Mouse (Mus musculus): ENCODE data around the gene Snf8. TPM values are rescaled to one million over a fixed set of nuclear protein-coding genes. Genes with fewer than 3 reads are reported as not detected.

The Snf8 gene
- polyA plus RNA-seq, 1 experiment from 2014 or later: 57.3 TPM

- Histone ChIP-seq H3K36me3 (replicated peaks; ENCODE audit: control insufficient read depth, insufficient read depth) (peaks cover 7% of the 10 kb centered on the region), H3K9ac (peak overlapping the region; percentile 39; the same call in 1 of the 2 replicates), H3K4me2 (replicated peaks) (peak overlapping the region; percentile 51), H3K9me3 (ENCODE audit: control insufficient read depth, low read length) (no peaks in the 10 kb centered on the region), H3K4me1 (replicated peaks; ENCODE audit: control insufficient read depth, insufficient read depth, low read length) (peaks cover 13% of the 10 kb centered on the region), H3K4me3 (replicated peaks; ENCODE audit: low read length) (peak overlapping the region; percentile 19), H3K27me3 (ENCODE audit: control insufficient read depth, insufficient read depth, low read length) (no peaks in the 10 kb centered on the region), H3K27ac (peak overlapping the region; percentile 80)
- ATAC-seq (ENCODE audit: low FRiP score): no peak
- no peak for DNase-seq (ENCODE audit: low spot score)
- WGBS: 71% methylated on average over 13 of the region's 13 CpGs
Measured at GRCm38 (mm10) chr11:96076221-96077105, 41.8 kb downstream of the Snf8 start.

GRCm38 (mm10) chr11:96080736-96081135 is 46.1 kb downstream of the Snf8 start:
- ATAC-seq (ENCODE audit: low FRiP score) (no peak), DNase-seq (ENCODE audit: low spot score) (no peak)
- Histone ChIP-seq H3K27me3 (ENCODE audit: control insufficient read depth, insufficient read depth, low read length) (no peaks in the 10 kb centered on the region), H3K27ac (no peak overlapping the region), H3K36me3 (replicated peaks; ENCODE audit: control insufficient read depth, insufficient read depth) (no peaks in the 10 kb centered on the region), H3K9me3 (ENCODE audit: control insufficient read depth, low read length) (no peaks in the 10 kb centered on the region), H3K4me1 (replicated peaks; ENCODE audit: control insufficient read depth, insufficient read depth, low read length) (no peaks in the 10 kb centered on the region), H3K4me3 (replicated peaks; ENCODE audit: low read length) (no peak overlapping the region), H3K4me2 (replicated peaks) (no peak overlapping the region), H3K9ac (no peak overlapping the region)
- 82% methylated on average over 5 of the region's 5 CpGs for WGBS

GRCm38 (mm10) chr11:96082682-96083081 is 48.0 kb downstream of the Snf8 start:
- Histone ChIP-seq H3K27me3 (ENCODE audit: control insufficient read depth, insufficient read depth, low read length) (no peaks in the 10 kb centered on the region), H3K4me1 (replicated peaks; ENCODE audit: control insufficient read depth, insufficient read depth, low read length) (no peaks in the 10 kb centered on the region), H3K9me3 (ENCODE audit: control insufficient read depth, low read length) (no peaks in the 10 kb centered on the region), H3K4me2 (replicated peaks) (no peak overlapping the region), H3K9ac (no peak overlapping the region), H3K36me3 (replicated peaks; ENCODE audit: control insufficient read depth, insufficient read depth) (no peaks in the 10 kb centered on the region), H3K4me3 (replicated peaks; ENCODE audit: low read length) (no peak overlapping the region), H3K27ac (no peak overlapping the region)
- DNase-seq (ENCODE audit: low spot score): no peak
- 78% methylated on average over 3 of the region's 3 CpGs for WGBS
- no peak for ATAC-seq (ENCODE audit: low FRiP score)

DNA sequence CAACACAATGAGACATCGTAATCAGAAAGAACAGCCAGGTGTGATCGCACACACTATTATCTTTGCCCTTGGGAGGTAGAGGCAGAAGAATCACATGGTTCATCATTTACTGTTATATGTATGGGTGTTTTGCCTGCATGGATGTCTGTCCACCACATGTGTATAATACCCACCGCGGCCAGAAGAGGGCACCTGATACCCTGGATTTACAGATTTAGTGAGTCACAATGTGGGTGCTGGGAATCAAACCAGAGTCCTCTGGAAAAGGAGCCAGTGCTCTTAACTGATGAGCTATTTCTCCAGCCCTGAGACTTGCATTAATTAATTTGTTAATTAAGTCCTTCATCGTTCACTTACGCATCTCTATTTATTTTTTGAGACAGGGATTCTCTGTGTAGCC is 53.3 kb downstream of the Snf8 start:
- Histone ChIP-seq H3K27ac (no peak overlapping the region), H3K4me3 (replicated peaks; ENCODE audit: low read length) (no peak overlapping the region), H3K4me1 (replicated peaks; ENCODE audit: control insufficient read depth, insufficient read depth, low read length) (no peaks in the 10 kb centered on the region), H3K9me3 (ENCODE audit: control insufficient read depth, low read length) (no peaks in the 10 kb centered on the region), H3K4me2 (replicated peaks) (no peak overlapping the region), H3K9ac (no peak overlapping the region), H3K27me3 (ENCODE audit: control insufficient read depth, insufficient read depth, low read length) (no peaks in the 10 kb centered on the region), H3K36me3 (replicated peaks; ENCODE audit: control insufficient read depth, insufficient read depth) (no peaks in the 10 kb centered on the region)
- no peak for DNase-seq (ENCODE audit: low spot score)
- 93% methylated on average over 6 of the region's 6 CpGs for WGBS
- ATAC-seq (ENCODE audit: low FRiP score): no peak

DNA sequence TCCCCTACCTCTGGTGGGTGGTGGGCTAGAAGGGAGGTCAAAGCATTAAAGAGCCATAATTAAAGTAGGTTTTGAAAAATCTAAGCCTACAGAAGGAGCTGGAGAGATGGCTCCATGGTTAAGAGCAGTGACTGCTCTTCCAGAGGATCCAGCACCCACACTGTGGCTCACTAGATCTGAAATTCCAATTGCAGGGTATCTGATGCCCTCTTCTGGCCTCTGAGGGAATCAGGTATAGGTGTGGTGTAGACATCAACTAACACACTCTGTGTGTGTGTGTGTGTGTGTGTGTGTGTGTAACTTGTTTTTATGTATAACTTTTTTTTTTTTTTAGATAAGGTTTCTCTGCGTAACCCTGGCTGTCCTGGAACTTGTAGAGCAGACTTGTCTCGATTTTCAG is 56.4 kb downstream of the Snf8 start:
- 63% methylated on average over 2 of the region's 2 CpGs for WGBS
- Histone ChIP-seq H3K4me1 (replicated peaks; ENCODE audit: control insufficient read depth, insufficient read depth, low read length) (no peaks in the 10 kb centered on the region), H3K27ac (no peak overlapping the region), H3K27me3 (ENCODE audit: control insufficient read depth, insufficient read depth, low read length) (no peaks in the 10 kb centered on the region), H3K36me3 (replicated peaks; ENCODE audit: control insufficient read depth, insufficient read depth) (no peaks in the 10 kb centered on the region), H3K4me3 (replicated peaks; ENCODE audit: low read length) (no peak overlapping the region), H3K9ac (no peak overlapping the region), H3K9me3 (ENCODE audit: control insufficient read depth, low read length) (no peaks in the 10 kb centered on the region), H3K4me2 (replicated peaks) (no peak overlapping the region)
- ATAC-seq (ENCODE audit: low FRiP score) (no peak), DNase-seq (ENCODE audit: low spot score) (no peak)

DNA sequence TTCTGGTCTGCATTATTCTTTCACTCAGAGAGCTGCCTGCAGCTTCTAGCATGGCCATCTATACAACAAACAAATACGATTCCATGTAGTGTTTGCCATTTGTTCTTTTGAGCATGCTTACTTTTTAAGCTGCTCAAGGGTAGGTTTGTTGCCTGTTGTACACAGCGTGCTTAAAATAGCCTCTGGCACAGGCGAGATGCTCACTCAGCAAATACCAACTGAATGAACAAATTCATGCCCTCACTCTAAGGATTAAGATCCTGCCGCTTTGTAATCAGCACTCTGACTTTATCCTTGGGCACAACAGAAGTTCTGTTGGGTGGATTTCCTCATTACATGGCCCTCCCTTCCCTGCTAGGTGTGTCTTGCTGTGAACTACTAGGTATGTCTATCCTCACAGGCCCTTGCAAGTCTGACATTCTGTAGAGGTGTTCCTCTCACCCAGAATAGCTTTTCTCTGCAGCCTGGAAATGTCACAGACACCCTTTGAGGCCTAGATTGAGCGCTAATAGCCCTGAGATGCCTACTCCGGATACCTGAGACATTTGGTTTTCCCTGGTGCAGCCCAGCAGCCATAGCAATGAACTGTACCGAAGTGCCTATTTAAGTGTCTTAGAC is 58.1 kb downstream of the Snf8 start:
- H3K27ac ChIP-seq: no peak overlapping the region
- no peaks in the 10 kb centered on the region for H3K27me3 ChIP-seq (ENCODE audit: control insufficient read depth, insufficient read depth, low read length)
- no peaks in the 10 kb centered on the region for H3K4me1 ChIP-seq (replicated peaks; ENCODE audit: control insufficient read depth, insufficient read depth, low read length)
- no peak overlapping the region for H3K4me2 ChIP-seq (replicated peaks)
- no peaks in the 10 kb centered on the region for H3K9me3 ChIP-seq (ENCODE audit: control insufficient read depth, low read length)
- DNase-seq (ENCODE audit: low spot score) (no peak), ATAC-seq (ENCODE audit: low FRiP score) (no peak)
- no peak overlapping the region for H3K4me3 ChIP-seq (replicated peaks; ENCODE audit: low read length)
- H3K36me3 ChIP-seq (replicated peaks; ENCODE audit: control insufficient read depth, insufficient read depth): no peaks in the 10 kb centered on the region
- 47% methylated on average over 7 of the region's 7 CpGs for WGBS
- H3K9ac ChIP-seq: no peak overlapping the region

DNA sequence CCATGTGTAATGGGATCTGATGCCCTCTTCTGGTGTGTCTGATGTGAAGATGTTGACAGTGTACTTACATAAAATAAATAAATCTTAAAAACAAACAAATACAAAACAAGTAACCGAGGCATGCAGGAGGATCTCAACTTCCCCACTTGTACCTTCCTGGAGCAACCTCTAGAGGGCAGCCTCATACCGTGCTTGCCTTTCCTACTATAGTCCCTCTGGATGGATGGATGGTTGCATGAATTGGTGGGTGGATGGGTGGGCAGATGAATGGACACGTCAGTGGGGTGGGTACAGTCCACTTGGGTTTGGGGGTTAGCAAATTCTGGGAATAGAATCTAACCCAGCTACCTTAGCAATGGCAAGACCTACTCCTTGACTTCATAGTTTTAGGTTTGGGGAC is 58.7 kb downstream of the Snf8 start:
- Histone ChIP-seq H3K9me3 (ENCODE audit: control insufficient read depth, low read length) (no peaks in the 10 kb centered on the region), H3K27ac (no peak overlapping the region), H3K27me3 (ENCODE audit: control insufficient read depth, insufficient read depth, low read length) (no peaks in the 10 kb centered on the region), H3K4me3 (replicated peaks; ENCODE audit: low read length) (no peak overlapping the region), H3K4me2 (replicated peaks) (no peak overlapping the region), H3K36me3 (replicated peaks; ENCODE audit: control insufficient read depth, insufficient read depth) (no peaks in the 10 kb centered on the region), H3K4me1 (replicated peaks; ENCODE audit: control insufficient read depth, insufficient read depth, low read length) (no peaks in the 10 kb centered on the region), H3K9ac (no peak overlapping the region)
- peak; percentile 50 for DNase-seq (ENCODE audit: low spot score)
- no peak for ATAC-seq (ENCODE audit: low FRiP score)
- WGBS: 9% methylated on average over 3 of the region's 3 CpGs

Other genes starting within 250 kb of the Snf8 start
- 0.37 and 0.69 TPM in 2 replicates for gene Phospho1, start 210.4 kb upstream of the Snf8 start, polyA plus RNA-seq (2014; fragmentation: Nextera tagmentation; extraction: Ambion mirVana)
- 2.4 and 2.7 TPM in 2 replicates for gene Gngt2, start 197.7 kb upstream of the Snf8 start, polyA plus RNA-seq (2014; fragmentation: Nextera tagmentation; extraction: Ambion mirVana)
- gene Abi3, start 192.4 kb upstream of the Snf8 start, polyA plus RNA-seq (2014; fragmentation: Nextera tagmentation; extraction: Ambion mirVana): 1.6 and 1.9 TPM in 2 replicates
- not detected in 2 replicates for gene B4galnt2, start 120.0 kb upstream of the Snf8 start, polyA plus RNA-seq (2014; fragmentation: Nextera tagmentation; extraction: Ambion mirVana)
- gene Igf2bp1, start 28.9 kb upstream of the Snf8 start, polyA plus RNA-seq (2014; fragmentation: Nextera tagmentation; extraction: Ambion mirVana): 6.5 and 7.0 TPM in 2 replicates
- gene Gip, start 10.3 kb upstream of the Snf8 start, polyA plus RNA-seq (2014; fragmentation: Nextera tagmentation; extraction: Ambion mirVana): not detected in 2 replicates
- gene Ube2z, start 30.5 kb downstream of the Snf8 start, polyA plus RNA-seq (2014; fragmentation: Nextera tagmentation; extraction: Ambion mirVana): 32.3 and 38.6 TPM in 2 replicates
- gene Atp5g1, start 40.8 kb downstream of the Snf8 start, polyA plus RNA-seq (2014; fragmentation: Nextera tagmentation; extraction: Ambion mirVana): 950 and 1,009 TPM in 2 replicates
- gene Calcoco2, start 77.1 kb downstream of the Snf8 start, polyA plus RNA-seq (2014; fragmentation: Nextera tagmentation; extraction: Ambion mirVana): not detected in 2 replicates
- gene Ttll6, start 98.9 kb downstream of the Snf8 start, polyA plus RNA-seq (2014; fragmentation: Nextera tagmentation; extraction: Ambion mirVana): 0.33 and 0.37 TPM in 2 replicates
- not detected in 2 replicates for gene Hoxb13, start 159.4 kb downstream of the Snf8 start, polyA plus RNA-seq (2014; fragmentation: Nextera tagmentation; extraction: Ambion mirVana)
- gene Hoxb9, start 236.6 kb downstream of the Snf8 start, polyA plus RNA-seq (2014; fragmentation: Nextera tagmentation; extraction: Ambion mirVana): 10.7 and 22.4 TPM in 2 replicates
- gene Hoxb8, start 247.0 kb downstream of the Snf8 start, polyA plus RNA-seq (2014; fragmentation: Nextera tagmentation; extraction: Ambion mirVana): 41.2 and 50.6 TPM in 2 replicates

All from hindbrain, embryonic 14.5 days (tissue).